Mouse (Mus musculus) hindbrain, embryonic 15.5 days (tissue): ENCODE data around the gene Fbxl14. TPM values are rescaled to one million over a fixed set of nuclear protein-coding genes. Genes with fewer than 3 reads are reported as not detected.
"Not testable (repeated sequence)": the region's sequence is repeated elsewhere in the genome, so short reads cannot be mapped to it uniquely, and the experiment has no call there.

Experiments used
- ATAC-seq: fragments of 200-750 bp; cut with Nextera tagmentation; 2 replicates; pipeline ENCODE4 v1.8.0; 2017; ENCODE audit warnings: low read depth, moderate number of reproducible peaks, moderate TSS enrichment; ENCODE audit not compliant: low FRiP score
- H3K27ac ChIP-seq: fragments of 300-500 bp; sonication (generic); replicated peaks from 2 replicates; pipeline ENCODE4 v1.5.1; 2015; ENCODE audit warnings: mild to moderate bottlenecking, inconsistent platforms
- H3K27me3 ChIP-seq: fragments of 300-500 bp; sonication (generic); 2 replicates; pipeline ENCODE4 v1.6.1; 2015; ENCODE audit warnings: control low read depth, inconsistent platforms
- H3K36me3 ChIP-seq: fragments of 300-500 bp; sonication (generic); 2 replicates; pipeline ENCODE4 v1.6.1; 2015; ENCODE audit warnings: control low read depth, inconsistent platforms
- H3K4me1 ChIP-seq: fragments of 300-500 bp; sonication (generic); replicated peaks from 2 replicates; pipeline ENCODE4 v1.6.1; 2015; ENCODE audit warnings: control low read depth, inconsistent platforms
- H3K4me2 ChIP-seq: fragments of 300-500 bp; sonication (generic); 2 replicates; pipeline ENCODE4 v1.6.1; 2015; ENCODE audit warnings: moderate library complexity, mild to moderate bottlenecking, inconsistent platforms
- H3K4me3 ChIP-seq: fragments of 300-500 bp; sonication (generic); 2 replicates; pipeline ENCODE4 v1.5.1; 2015; ENCODE audit warnings: mild to moderate bottlenecking, inconsistent platforms
- H3K9ac ChIP-seq: fragments of 300-500 bp; sonication (generic); 2 replicates; pipeline ENCODE4 v1.6.1; 2015; ENCODE audit warnings: inconsistent platforms
- H3K9me3 ChIP-seq: fragments of 300-500 bp; sonication (generic); 2 replicates; pipeline ENCODE4 v1.6.1; 2016; ENCODE audit warnings: control low read depth, inconsistent platforms
- WGBS: fragments of 180-500 bp; shearing (Covaris S2); methylation state at CpG from one replicate; pipeline ENCODE4 v1.1.7; 2015; 5-methylcytosine and 5-hydroxymethylcytosine counted together
- polyA plus RNA-seq: library from polyadenylated mRNA; unstranded; fragments of >200 nt; fragmentation: Nextera tagmentation; extraction: Ambion mirVana; gene quantifications from 2 replicates; pipeline ENCODE4 v1.2.1, GENCODE M21; 2015

Fbxl14 gene
- polyA plus RNA-seq, 1 experiment from 2014 or later = 2.3 TPM

DNA sequence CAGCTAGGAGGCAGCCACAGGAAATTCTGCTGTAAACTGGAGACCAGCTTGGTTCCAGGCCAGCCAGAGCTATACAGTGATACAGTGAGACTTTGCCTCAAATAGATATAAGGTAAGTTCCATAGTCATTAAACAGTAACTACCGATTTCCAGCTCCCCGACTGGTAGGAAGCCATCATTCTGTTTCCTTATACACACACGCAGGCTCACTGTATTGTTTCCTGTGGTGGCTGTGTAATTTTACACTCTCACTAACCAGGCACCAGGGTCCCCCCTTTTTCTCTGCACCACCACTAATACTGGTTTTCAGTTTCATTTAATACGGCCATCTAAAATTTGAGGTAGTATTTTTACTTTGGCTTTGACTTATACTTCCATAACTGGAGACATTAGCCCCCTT is 5.5 kb upstream of the Fbxl14 start:
- no peaks in the 10 kb centered on the region for H3K9me3 ChIP-seq
- H3K27me3 ChIP-seq = no peaks in the 10 kb centered on the region
- H3K9ac ChIP-seq = no peak overlapping the region
- 89% methylated on average over 4 of the region's 4 CpGs for WGBS
- no peak overlapping the region for H3K4me2 ChIP-seq
- H3K36me3 ChIP-seq = no peaks in the 10 kb centered on the region
- peaks cover 10% of the 10 kb centered on the region for H3K4me1 ChIP-seq
- H3K27ac ChIP-seq = no peak overlapping the region
- H3K4me3 ChIP-seq = no peak overlapping the region
- no peak for ATAC-seq

DNA sequence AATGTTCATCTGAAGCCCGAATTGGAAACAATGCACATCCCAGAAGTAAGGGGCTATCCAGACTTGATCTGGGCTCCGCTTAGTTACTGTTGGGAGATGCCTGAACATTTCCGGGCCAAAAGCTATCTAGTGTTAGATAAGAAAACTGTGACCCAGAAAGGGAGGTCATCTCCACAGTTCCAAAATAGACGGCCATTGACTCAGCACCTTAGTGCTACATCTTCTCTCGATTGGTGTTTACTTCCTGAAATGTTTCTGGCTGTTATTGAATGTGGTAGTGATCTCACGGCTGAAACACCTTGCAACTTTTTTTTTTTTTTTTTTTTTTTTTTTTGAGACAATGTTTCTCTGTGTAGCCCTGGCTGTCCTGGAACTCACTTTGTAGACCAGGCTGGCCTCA is 3.5 kb upstream of the Fbxl14 start:
- H3K4me2 ChIP-seq = no peak overlapping the region
- H3K4me1 ChIP-seq = peaks cover 14% of the 10 kb centered on the region
- H3K4me3 ChIP-seq = no peak overlapping the region
- H3K27me3 ChIP-seq = no peaks in the 10 kb centered on the region
- H3K27ac ChIP-seq = no peak overlapping the region
- H3K9me3 ChIP-seq = no peaks in the 10 kb centered on the region
- ATAC-seq = no peak
- no peaks in the 10 kb centered on the region for H3K36me3 ChIP-seq
- WGBS = 94% methylated on average over 6 of the region's 6 CpGs
- no peak overlapping the region for H3K9ac ChIP-seq

DNA sequence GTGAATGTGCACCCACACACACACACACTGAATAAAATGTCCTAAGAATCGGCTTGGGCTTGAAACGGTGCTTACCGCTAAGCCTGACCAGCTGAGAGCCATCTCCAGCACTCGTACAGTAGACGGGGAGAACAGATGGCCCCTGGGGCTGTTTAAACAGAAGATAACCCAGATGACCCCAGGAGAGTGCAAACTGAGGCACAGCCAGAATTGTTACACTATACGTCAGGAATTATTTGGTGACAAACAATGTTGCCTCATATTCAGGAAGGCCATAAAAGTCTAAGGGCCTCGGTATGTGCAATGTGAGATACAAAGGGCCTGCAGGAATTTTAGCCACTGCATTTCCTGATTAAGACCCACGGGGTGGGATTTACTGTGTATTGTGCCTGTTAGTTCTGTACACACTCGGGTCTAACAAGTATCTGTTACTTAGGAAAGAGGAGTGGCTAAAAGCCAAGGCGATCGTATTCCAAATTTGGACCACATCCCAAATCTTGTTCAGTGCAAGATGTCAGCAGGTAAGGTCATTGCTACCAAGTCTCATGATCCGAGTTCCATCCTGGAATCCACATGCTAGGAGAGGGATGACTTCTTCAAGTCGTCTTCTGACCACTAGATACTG is 1.7 kb upstream of the Fbxl14 start:
- Histone ChIP-seq H3K4me3 (no peak overlapping the region), H3K27me3 (no peaks in the 10 kb centered on the region), H3K36me3 (no peaks in the 10 kb centered on the region), H3K4me1 (peaks cover 24% of the 10 kb centered on the region), H3K4me2 (no peak overlapping the region), H3K9ac (no peak overlapping the region), H3K27ac (no peak overlapping the region; the same call in 1 of the 2 replicates), H3K9me3 (no peaks in the 10 kb centered on the region)
- WGBS = 62% methylated on average over 13 of the region's 13 CpGs
- no peak for ATAC-seq

DNA sequence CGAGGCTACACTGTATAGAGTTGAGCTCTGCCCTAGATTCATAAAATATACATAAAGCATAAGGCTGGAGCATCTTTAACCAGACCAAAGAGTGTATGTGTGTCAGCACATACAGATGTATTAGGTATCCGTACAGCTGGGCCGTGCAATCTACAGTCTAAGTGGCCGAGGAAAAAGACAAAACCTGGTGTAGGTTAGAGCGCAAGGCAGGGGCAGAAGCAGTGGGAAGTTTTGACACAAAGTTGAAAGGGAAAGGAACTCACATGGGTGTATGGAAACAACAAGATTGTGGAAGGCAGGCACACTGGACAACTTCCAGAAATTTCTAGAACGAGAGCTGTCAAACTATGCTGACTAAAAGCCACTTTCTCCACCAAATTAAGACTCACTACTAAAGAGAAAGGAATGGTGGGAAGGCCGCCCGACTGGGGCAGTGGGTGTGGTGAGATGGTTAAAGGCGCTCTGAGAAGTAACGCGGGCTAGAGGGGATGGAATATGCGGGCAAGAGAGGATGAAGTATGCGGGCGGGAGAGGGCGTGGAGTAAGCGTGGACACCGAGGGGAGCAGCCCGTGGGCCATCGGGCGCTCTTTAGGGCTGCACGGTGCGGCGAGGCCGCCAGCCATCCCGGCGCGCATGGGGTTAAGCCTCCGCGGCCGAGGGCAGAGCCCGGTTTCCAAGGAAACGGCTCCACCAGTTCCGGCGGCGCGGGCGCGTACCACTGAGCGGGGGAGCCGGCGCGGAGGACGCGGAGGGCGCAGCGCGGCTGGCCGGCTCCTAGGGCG is 717 bp upstream of the Fbxl14 start:
- H3K27ac ChIP-seq = peak overlapping the region; percentile 97
- no peaks in the 10 kb centered on the region for H3K9me3 ChIP-seq
- H3K36me3 ChIP-seq = 0 out of 2 replicates have a peak, but pooled peaks cover under 1% of the 10 kb centered on the region
- H3K4me3 ChIP-seq = peak overlapping the region; percentile 76
- 3% methylated on average over 45 of the region's 49 CpGs for WGBS
- peak; percentile 92 for ATAC-seq
- H3K27me3 ChIP-seq = no peaks in the 10 kb centered on the region
- peaks cover 34% of the 10 kb centered on the region for H3K4me1 ChIP-seq
- H3K9ac ChIP-seq = peak overlapping the region; percentile 66
- peak overlapping the region; percentile 99 for H3K4me2 ChIP-seq

DNA sequence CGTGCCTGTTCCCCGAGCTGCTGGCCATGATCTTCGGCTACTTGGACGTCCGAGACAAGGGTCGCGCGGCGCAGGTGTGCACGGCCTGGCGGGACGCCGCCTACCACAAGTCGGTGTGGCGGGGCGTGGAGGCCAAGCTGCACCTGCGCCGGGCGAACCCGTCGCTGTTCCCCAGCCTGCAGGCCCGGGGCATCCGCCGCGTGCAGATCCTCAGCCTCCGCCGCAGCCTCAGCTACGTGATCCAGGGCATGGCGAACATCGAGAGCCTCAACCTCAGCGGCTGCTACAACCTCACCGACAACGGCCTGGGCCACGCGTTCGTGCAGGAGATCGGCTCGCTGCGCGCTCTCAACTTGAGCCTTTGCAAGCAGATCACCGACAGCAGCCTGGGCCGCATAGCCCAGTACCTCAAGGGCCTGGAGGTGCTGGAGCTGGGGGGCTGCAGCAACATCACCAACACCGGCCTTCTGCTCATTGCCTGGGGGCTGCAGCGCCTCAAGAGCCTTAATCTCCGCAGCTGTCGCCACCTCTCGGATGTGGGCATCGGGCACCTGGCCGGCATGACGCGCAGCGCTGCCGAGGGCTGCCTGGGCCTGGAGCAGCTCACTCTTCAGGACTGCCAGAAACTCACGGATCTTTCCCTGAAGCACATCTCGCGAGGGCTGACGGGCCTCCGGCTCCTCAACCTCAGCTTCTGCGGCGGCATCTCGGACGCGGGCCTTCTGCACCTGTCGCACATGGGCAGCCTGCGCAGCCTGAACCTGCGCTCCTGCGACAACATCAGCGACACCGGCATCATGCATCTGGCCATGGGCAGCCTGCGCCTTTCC is 623 bp downstream of the Fbxl14 start:
- Histone ChIP-seq H3K4me2 (peak overlapping the region; percentile 99), H3K9me3 (no peaks in the 10 kb centered on the region), H3K4me3 (peak overlapping the region; percentile 76), H3K36me3 (0 out of 2 replicates have a peak, but pooled peaks cover 3% of the 10 kb centered on the region), H3K9ac (peak overlapping the region; percentile 66), H3K27me3 (no peaks in the 10 kb centered on the region), H3K27ac (peak overlapping the region; percentile 97), H3K4me1 (peaks cover 45% of the 10 kb centered on the region)
- ATAC-seq = peak; percentile 23
- under 1% methylated on average over 69 of the region's 70 CpGs for WGBS

DNA sequence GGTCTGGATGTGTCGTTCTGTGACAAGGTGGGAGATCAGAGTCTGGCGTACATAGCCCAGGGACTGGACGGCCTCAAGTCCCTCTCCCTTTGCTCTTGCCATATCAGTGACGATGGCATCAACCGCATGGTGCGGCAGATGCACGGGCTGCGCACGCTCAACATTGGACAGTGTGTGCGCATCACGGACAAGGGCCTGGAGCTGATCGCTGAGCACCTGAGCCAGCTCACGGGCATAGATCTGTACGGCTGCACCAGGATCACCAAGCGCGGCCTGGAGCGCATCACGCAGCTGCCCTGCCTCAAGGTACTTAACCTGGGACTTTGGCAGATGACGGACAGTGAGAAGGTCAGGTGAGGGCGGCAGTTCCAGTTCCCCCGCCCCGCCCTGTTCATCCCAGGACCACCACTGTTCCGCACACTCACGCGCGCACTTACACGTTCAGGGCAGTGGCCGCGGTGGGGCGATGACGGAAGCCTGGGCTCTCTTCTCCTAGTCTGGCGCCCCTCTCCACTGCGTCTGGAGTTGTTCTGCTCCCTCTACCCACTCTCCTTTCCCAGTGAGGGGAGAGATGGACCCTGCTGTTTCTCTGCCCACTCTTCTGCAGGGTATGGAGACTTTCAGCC is 1.4 kb downstream of the Fbxl14 start:
- no peaks in the 10 kb centered on the region for H3K27me3 ChIP-seq
- 2% methylated on average over 33 of the region's 33 CpGs for WGBS
- peak overlapping the region; percentile 76 for H3K4me3 ChIP-seq
- peak overlapping the region; percentile 66 for H3K9ac ChIP-seq
- peaks cover 45% of the 10 kb centered on the region for H3K4me1 ChIP-seq
- peak overlapping the region; percentile 99 for H3K4me2 ChIP-seq
- H3K9me3 ChIP-seq = no peaks in the 10 kb centered on the region
- 0 out of 2 replicates have a peak, but pooled peaks have one; percentile 10 for ATAC-seq
- H3K36me3 ChIP-seq = 0 out of 2 replicates have a peak, but pooled peaks cover 3% of the 10 kb centered on the region
- peak overlapping the region; percentile 97 for H3K27ac ChIP-seq

DNA sequence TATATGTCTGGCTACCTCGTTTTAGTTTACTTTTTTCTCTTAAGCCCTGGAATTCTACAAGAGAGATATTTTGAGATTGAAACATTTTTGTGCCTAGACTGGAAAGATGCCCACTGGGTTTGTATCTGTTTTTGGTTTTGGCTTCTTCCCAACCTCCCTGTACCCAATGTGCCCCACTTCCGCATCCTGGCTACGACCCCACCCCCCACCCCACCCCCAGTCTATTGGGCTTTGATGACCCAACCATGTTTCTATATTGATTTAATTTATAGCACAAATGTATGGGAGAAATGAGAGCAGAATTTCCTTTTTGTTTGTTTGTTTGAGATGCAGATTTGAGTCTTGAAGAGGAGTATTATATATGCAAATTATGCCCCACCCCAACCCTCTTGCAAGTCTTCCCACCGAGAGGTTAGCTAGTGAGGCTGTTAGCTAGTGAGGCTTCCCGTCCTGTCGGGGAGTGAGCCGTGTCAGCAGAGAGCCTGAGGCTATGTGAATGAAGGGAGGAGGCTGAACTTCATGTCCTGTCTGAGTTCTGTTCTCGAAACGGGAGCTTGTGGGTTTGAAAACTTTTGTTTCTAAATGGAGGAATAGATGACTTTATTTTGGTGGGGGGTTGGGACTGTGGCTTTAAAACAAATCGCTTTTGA is 2.4 kb downstream of the Fbxl14 start:
- not testable (repeated sequence) for H3K9me3 ChIP-seq, H3K36me3 ChIP-seq, H3K27ac ChIP-seq, H3K27me3 ChIP-seq, ATAC-seq
- H3K9ac ChIP-seq = 0 out of 2 replicates have a peak overlapping the region, but pooled peaks have one; percentile 8
- H3K4me2 ChIP-seq = peak overlapping the region; percentile 99
- peaks cover 45% of the 10 kb centered on the region for H3K4me1 ChIP-seq
- 5% methylated on average over 10 of the region's 10 CpGs for WGBS
- H3K4me3 ChIP-seq = peak overlapping the region; percentile 76

DNA sequence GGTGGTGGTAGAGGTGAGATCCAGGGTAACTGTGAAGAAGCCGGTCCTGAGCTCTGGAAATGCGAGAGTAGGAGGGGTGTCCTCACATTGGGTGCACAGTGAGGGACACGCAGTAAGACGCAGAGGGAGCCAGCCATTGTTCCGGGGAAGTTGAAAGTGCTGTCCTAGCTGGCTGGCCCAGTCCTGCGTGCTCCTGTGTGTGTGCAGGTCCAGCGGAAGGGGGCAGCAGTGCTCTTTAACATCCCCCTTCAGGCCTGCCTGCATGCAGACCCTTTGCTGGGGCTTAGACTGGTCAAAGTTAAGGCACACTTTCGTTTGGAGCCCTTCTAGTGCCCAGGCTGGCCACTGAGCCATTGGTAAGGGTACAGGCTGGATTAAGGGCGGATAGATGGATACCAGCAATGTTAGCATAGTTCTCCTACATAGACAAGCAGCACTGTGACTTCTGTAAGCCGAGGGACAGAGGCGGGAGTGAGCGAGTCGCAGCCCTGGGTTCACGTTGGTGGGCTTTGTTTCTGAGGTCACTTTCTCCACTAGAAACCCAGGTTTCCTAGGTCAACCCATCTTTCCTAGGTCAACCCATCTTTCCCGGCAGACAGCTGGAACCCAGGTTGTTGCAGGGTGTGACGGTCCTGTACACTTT is 3.6 kb downstream of the Fbxl14 start:
- peaks cover 42% of the 10 kb centered on the region for H3K4me1 ChIP-seq

DNA sequence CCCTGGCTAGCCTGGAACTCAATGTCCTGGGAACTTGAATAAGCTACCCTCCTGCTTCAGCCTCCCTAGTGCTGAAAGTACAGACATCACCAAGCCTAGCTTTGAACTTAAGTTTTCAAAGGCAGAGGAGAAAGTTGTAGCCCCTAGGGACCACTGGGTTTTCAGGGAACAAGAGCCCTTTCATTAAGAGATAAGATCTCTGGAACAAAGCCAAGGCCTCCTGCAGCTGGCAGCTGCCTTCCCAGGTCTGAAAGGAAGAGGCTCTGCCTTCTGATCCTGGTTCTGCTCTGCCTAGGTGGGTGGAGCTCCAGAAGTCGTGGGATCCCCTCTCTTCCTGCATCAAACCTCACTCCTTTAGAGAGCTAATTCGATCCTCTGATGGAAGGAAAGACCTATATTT is 6.0 kb downstream of the Fbxl14 start:
- no peak for ATAC-seq
- Histone ChIP-seq H3K4me2 (no peak overlapping the region), H3K9me3 (no peaks in the 10 kb centered on the region), H3K4me1 (peaks cover 41% of the 10 kb centered on the region), H3K36me3 (0 out of 2 replicates have a peak, but pooled peaks cover 3% of the 10 kb centered on the region), H3K9ac (no peak overlapping the region), H3K27ac (no peak overlapping the region), H3K4me3 (no peak overlapping the region), H3K27me3 (no peaks in the 10 kb centered on the region)
- WGBS = 13% methylated on average over 2 of the region's 2 CpGs

More for the DNA sequence above, 3.6 kb downstream of the Fbxl14 start:
- Histone ChIP-seq H3K9me3 (no peaks in the 10 kb centered on the region), H3K36me3 (0 out of 2 replicates have a peak, but pooled peaks cover 3% of the 10 kb centered on the region), H3K4me3 (peak overlapping the region; percentile 76), H3K4me2 (peak overlapping the region; percentile 99), H3K27ac (no peak overlapping the region), H3K27me3 (no peaks in the 10 kb centered on the region), H3K9ac (peak overlapping the region; percentile 18; the same call in 1 of the 2 replicates)
- peak; percentile 17; the same call in 1 of the 2 replicates for ATAC-seq
- 34% methylated on average over 16 of the region's 16 CpGs for WGBS

DNA sequence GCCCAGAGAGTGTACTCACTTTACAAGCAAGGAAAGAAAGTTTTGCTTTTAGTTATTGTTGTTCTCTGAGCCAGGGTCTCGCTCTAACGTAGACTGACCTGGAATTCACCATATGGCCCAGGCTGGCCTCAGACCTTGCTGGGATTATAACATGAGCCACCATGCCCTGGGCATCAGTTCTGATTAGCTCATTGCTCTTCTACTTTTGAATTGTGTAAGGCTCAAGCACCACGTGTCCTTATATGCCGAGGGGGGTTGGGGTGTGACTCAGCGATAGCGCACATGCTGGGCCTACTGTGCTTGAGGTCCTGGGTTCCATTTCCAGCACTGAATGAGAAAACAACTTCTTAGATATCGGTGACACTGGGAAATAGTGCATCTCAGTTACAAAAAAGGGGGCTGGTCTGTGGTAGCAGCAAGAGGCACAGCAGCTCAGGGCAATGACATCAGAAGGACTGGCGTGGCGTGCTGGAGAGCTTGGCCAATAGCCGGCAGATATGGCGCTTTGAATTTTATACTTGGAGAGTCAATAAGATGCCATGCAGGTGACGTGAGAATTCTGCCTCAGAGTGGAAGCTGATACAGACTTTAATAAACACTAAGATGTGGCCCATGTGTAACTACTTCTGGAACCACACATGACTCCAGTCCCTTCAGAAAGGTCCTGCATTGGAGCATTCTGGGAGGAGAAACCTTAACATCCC is 7.1 kb downstream of the Fbxl14 start:
- WGBS = 92% methylated on average over 12 of the region's 12 CpGs
- H3K9me3 ChIP-seq = no peaks in the 10 kb centered on the region
- no peak overlapping the region for H3K4me3 ChIP-seq
- no peak overlapping the region for H3K4me2 ChIP-seq
- peaks cover 47% of the 10 kb centered on the region for H3K4me1 ChIP-seq
- ATAC-seq = no peak
- 0 out of 2 replicates have a peak, but pooled peaks cover 3% of the 10 kb centered on the region for H3K36me3 ChIP-seq
- no peaks in the 10 kb centered on the region for H3K27me3 ChIP-seq
- no peak overlapping the region for H3K27ac ChIP-seq
- no peak overlapping the region for H3K9ac ChIP-seq
